ENCODE assay signal across 26 mouse cellular contexts in genomic region chr7:48843541-48843940, GRCm38 (mm10). TPM values are rescaled to one million over a fixed set of nuclear protein-coding genes. Genes with fewer than 3 reads are reported as not detected.
"Had no signal": no experiment of that assay in that cellular context is flagged by ENCODE, and none has a peak within 500 bp of the region (broad histone marks: within the 10 kb centered on the region; RNA-seq: fewer than 3 reads in every experiment).

No protein-coding gene starts in this region.

- DNase-seq: kidney, postnatal 10 days; kidney, postnatal 36 days; layer of hippocampus, postnatal 36 days; lung, adult 18-20 months; lung, postnatal 10 days; lung, postnatal 36 days; retina, postnatal 1 day; right cerebral cortex, postnatal 25 days; spleen, adult 18-20 months; thymus, postnatal 25 days had no signal

- ATAC-seq: midbrain, embryonic 13.5 days; midbrain, embryonic 16.5 days had no signal

- H3K4me2 ChIP-seq: liver, embryonic 11.5 days; liver, embryonic 15.5 days; lung, embryonic 15.5 days; midbrain, embryonic 13.5 days; neural tube, embryonic 13.5 days; stomach, embryonic 15.5 days had no signal

- H3K36me3 ChIP-seq: liver, embryonic 15.5 days; lung, embryonic 15.5 days; midbrain, embryonic 10.5 days; midbrain, embryonic 13.5 days; neural tube, embryonic 13.5 days; stomach, embryonic 15.5 days had no signal

- H3K27ac ChIP-seq: left cerebral cortex, adult 2 months; liver, embryonic 15.5 days; lung, embryonic 15.5 days; midbrain, embryonic 10.5 days; midbrain, embryonic 13.5 days; neural tube, embryonic 13.5 days; stomach, embryonic 15.5 days had no signal

- H3K9ac ChIP-seq: liver, embryonic 15.5 days; lung, embryonic 15.5 days; midbrain, embryonic 13.5 days; neural tube, embryonic 13.5 days; stomach, embryonic 15.5 days had no signal

- H3K27me3 ChIP-seq: liver, embryonic 15.5 days; lung, embryonic 15.5 days; megakaryocyte, embryonic 14.5 days; stomach, embryonic 15.5 days had no signal

- H3K4me1 ChIP-seq: liver, embryonic 15.5 days; stomach, embryonic 15.5 days had no signal

- H3K9me3 ChIP-seq: liver, embryonic 15.5 days; lung, embryonic 15.5 days; megakaryocyte, embryonic 14.5 days; midbrain, embryonic 10.5 days; midbrain, embryonic 13.5 days; neural tube, embryonic 13.5 days; stomach, embryonic 15.5 days had no signal

- H3K4me3 ChIP-seq: left cerebral cortex, adult 2 months; liver, embryonic 15.5 days; lung, embryonic 15.5 days; megakaryocyte, embryonic 14.5 days; midbrain, embryonic 10.5 days; midbrain, embryonic 13.5 days; myocyte; neural tube, embryonic 13.5 days; stomach, embryonic 15.5 days had no signal

RNA-seq across cellular contexts. Expression of gene Csrp3, which starts 4.3 kb away (rescaled TPM):
- total RNA-seq: layer of hippocampus, adult 8-10 months; layer of hippocampus, postnatal 10 days; layer of hippocampus, postnatal 36 days; left cerebral cortex, adult 2 months; left cerebral cortex, postnatal 10 days; left cerebral cortex, postnatal 36 days; neutrophil, adult 5-6 weeks had no signal
- polyA plus RNA-seq: midbrain, embryonic 16.5 days had no signal
